In genomic region chr11:97489589-97490324, GRCm38 (mm10) we compare ENCODE assay signal across 9 mouse cellular contexts. TPM values are rescaled to one million over a fixed set of nuclear protein-coding genes. Genes with fewer than 3 reads are reported as not detected.
DNase-seq lines count a peak whose midpoint lies in the region; ATAC-seq and TF ChIP-seq lines count a peak whose summit lies in the region.
"Had no signal": no experiment of that assay in that cellular context is flagged by ENCODE, and none has a peak within 500 bp of the region (broad histone marks: within the 10 kb centered on the region; RNA-seq: fewer than 3 reads in every experiment).

No protein-coding gene starts in this region.

- H3K4me1 ChIP-seq in intestine, postnatal 0 days (replicated peaks; ENCODE audit: control insufficient read depth, insufficient read depth, low read length) = no peaks in the 10 kb centered on the region
- H3K4me1 ChIP-seq in limb, embryonic 15.5 days = peaks cover 5% of the 10 kb centered on the region; the same call in 1 of the 2 replicates
- H3K4me1 ChIP-seq in stomach, embryonic 16.5 days (ENCODE audit: control insufficient read depth, insufficient read depth, low read length) = no peaks in the 10 kb centered on the region
- H3K4me1 ChIP-seq: embryonic facial prominence, embryonic 12.5 days had no signal

- H3K9ac ChIP-seq in intestine, postnatal 0 days (ENCODE audit: low read depth, low read length) = no peak overlapping the region
- no peak overlapping the region for H3K9ac ChIP-seq in limb, embryonic 15.5 days
- no peak overlapping the region for H3K9ac ChIP-seq in stomach, embryonic 16.5 days (ENCODE audit: low read length)
- H3K9ac ChIP-seq: embryonic facial prominence, embryonic 12.5 days had no signal

- no peak overlapping the region for H3K4me2 ChIP-seq in intestine, postnatal 0 days (replicated peaks; ENCODE audit: low read depth)
- H3K4me2 ChIP-seq in limb, embryonic 15.5 days = no peak overlapping the region
- no peak overlapping the region for H3K4me2 ChIP-seq in stomach, embryonic 16.5 days (ENCODE audit: low read depth, low read length)
- H3K4me2 ChIP-seq: embryonic facial prominence, embryonic 12.5 days had no signal

- peak; percentile 78 for DNase-seq in layer of hippocampus, adult 11-12 months (ENCODE audit: low spot score)
- DNase-seq in layer of hippocampus, adult 9-11 months = no peak
- DNase-seq in cerebellum, adult 18-20 months = peak; percentile 74 to 85
- DNase-seq in monocyte, adult 2 months (ENCODE audit: low read depth in 1 of 2, low spot score in 2 of 2) = peak; percentile 28 to 67

- H3K27me3 ChIP-seq in intestine, postnatal 0 days (replicated peaks; ENCODE audit: control insufficient read depth, insufficient read depth, low read length) = no peaks in the 10 kb centered on the region
- no peaks in the 10 kb centered on the region for H3K27me3 ChIP-seq in limb, embryonic 15.5 days
- no peaks in the 10 kb centered on the region for H3K27me3 ChIP-seq in stomach, embryonic 16.5 days (ENCODE audit: control insufficient read depth, insufficient read depth, low read length)
- H3K27me3 ChIP-seq: embryonic facial prominence, embryonic 12.5 days had no signal

- H3K27ac ChIP-seq in intestine, postnatal 0 days (ENCODE audit: low read depth, low read length) = no peak overlapping the region
- no peak overlapping the region for H3K27ac ChIP-seq in limb, embryonic 15.5 days
- H3K27ac ChIP-seq in stomach, embryonic 16.5 days (ENCODE audit: low read length) = no peak overlapping the region
- H3K27ac ChIP-seq: embryonic facial prominence, embryonic 12.5 days had no signal

- H3K36me3 ChIP-seq in intestine, postnatal 0 days (ENCODE audit: control insufficient read depth, insufficient read depth) = peaks cover 54% of the 10 kb centered on the region
- H3K36me3 ChIP-seq in limb, embryonic 15.5 days = peaks cover 82% of the 10 kb centered on the region
- H3K36me3 ChIP-seq in stomach, embryonic 16.5 days (ENCODE audit: control insufficient read depth, insufficient read depth, low read length) = peaks cover 15% of the 10 kb centered on the region; the same call in 1 of the 2 replicates

- 35% methylated on average over 16 of the region's 16 CpGs for WGBS in intestine, postnatal 0 days
- 32% methylated on average over 16 of the region's 16 CpGs for WGBS in limb, embryonic 15.5 days
- 38% methylated on average over 16 of the region's 16 CpGs for WGBS in stomach, embryonic 16.5 days

- no peaks in the 10 kb centered on the region for H3K9me3 ChIP-seq in intestine, postnatal 0 days (ENCODE audit: control insufficient read depth)
- no peaks in the 10 kb centered on the region for H3K9me3 ChIP-seq in limb, embryonic 15.5 days
- H3K9me3 ChIP-seq in stomach, embryonic 16.5 days (replicated peaks; ENCODE audit: control insufficient read depth, low read length) = no peaks in the 10 kb centered on the region
- H3K9me3 ChIP-seq: embryonic facial prominence, embryonic 12.5 days had no signal

- peak; percentile 55 for ATAC-seq in frontal cortex, adult (ENCODE audit: low TSS enrichment)
- ATAC-seq in intestine, postnatal 0 days = no peak
- ATAC-seq in limb, embryonic 15.5 days (ENCODE audit: insufficient number of reproducible peaks, low FRiP score, low TSS enrichment, low read depth) = peak; percentile 20
- peak; percentile 45; the same call in 1 of the 2 replicates for ATAC-seq in stomach, embryonic 16.5 days (ENCODE audit: insufficient read depth, low FRiP score)

- H3K4me3 ChIP-seq in intestine, postnatal 0 days (ENCODE audit: low read depth, low read length) = no peak overlapping the region
- H3K4me3 ChIP-seq in limb, embryonic 15.5 days = no peak overlapping the region
- H3K4me3 ChIP-seq in stomach, embryonic 16.5 days (replicated peaks; ENCODE audit: low read length) = no peak overlapping the region
- H3K4me3 ChIP-seq: embryonic facial prominence, embryonic 12.5 days had no signal

- TF ChIP-seq CTCF in intestine, postnatal 0 days (IDR thresholded peaks at IDR 0.05; ENCODE audit: low read depth) = peak; percentile 95

RNA-seq across cellular contexts. Expression of gene 4933428G20Rik, which starts 10.4 kb away (rescaled TPM):
- 0.10 and 0.21 TPM in 2 replicates for polyA plus RNA-seq in intestine, postnatal 0 days (2015; fragmentation: Nextera tagmentation; extraction: Ambion mirVana)
- polyA plus RNA-seq in limb, embryonic 15.5 days (2015; fragmentation: Nextera tagmentation; extraction: Ambion mirVana) = 0.93 and 1.1 TPM in 2 replicates
- 0.80 and 0.90 TPM in 2 replicates for polyA plus RNA-seq in stomach, embryonic 16.5 days (2015; fragmentation: Nextera tagmentation; extraction: Ambion mirVana)
